Mouse (Mus musculus): ENCODE results near the gene Eif2b4.

GRCm38 (mm10) chr5:31202933-31203332 lies 9.7 kb upstream of the Eif2b4 start:
- TF ChIP-seq CTCF (IDR thresholded peaks at IDR 0.05; ENCODE audit: borderline replicate concordance, insufficient read depth, low read depth, low read length) (no peak), POLR2A (IDR thresholded peaks at IDR 0.05; ENCODE audit: borderline replicate concordance, insufficient read depth, low read length) (no peak)

Data from cerebellum, adult 2 months (tissue).